Mouse (Mus musculus) cerebellum, postnatal 4 days (tissue): Measurements from ENCODE around the gene Olfr279.
"Not testable (repeated sequence)": the region's sequence is repeated elsewhere in the genome, so short reads cannot be mapped to it uniquely, and the experiment has no call there.

Source experiments
- DNase-seq, 2 experiments: peaks; one replicate each; pipeline ENCODE4 v3.0.0; 2022; ENCODE audit warnings: low spot score in 2 of 2, mixed read lengths in 1 of 2

The Olfr279 gene

DNA sequence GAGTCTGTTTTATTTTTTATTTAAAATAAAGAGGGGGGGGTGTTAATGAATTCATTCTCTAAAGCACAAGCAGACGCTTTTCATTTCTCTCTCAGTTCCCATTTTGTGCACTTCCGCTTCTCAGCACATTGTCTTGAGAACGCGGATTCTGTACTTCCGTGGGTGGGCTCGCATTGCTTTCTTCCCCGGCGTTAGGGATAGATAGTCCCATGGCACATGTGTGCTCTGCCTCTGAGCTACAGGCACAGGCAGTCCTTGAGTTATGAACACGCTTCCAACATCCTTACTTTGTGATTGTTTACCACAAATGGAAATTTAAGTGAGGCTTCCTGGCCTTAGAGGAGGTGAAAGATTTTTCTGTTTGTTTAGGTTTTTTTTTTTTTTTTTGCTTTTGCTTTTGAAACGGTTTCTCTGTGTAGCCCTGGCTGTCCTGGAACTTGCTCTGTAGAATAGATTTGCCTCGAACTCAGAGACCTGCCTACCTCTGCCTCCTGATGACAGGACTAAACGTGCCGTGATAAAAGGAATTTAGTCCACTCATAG, 19.3 kb downstream of the Olfr279 start:
- no peak for DNase-seq

DNA sequence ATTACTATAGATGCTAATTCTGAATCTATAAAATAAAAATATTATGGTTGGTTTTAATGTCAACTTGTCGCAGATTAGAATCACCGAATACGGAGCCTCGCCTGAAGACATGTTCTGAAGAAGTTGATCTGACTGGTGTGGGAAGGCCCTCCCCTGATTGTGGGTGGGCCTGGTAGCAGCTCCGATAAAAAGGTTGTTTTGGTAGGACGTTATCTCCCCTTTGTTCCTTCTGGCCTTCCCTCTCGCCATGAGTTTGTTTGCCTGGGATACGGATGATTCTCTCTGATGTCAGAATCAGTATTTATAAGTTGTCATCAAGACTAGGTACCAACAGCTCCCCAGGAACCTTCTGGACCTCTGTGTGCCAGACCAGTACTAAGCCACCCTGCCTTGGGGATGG, 20.0 kb downstream of the Olfr279 start:
- no peak for DNase-seq

DNA sequence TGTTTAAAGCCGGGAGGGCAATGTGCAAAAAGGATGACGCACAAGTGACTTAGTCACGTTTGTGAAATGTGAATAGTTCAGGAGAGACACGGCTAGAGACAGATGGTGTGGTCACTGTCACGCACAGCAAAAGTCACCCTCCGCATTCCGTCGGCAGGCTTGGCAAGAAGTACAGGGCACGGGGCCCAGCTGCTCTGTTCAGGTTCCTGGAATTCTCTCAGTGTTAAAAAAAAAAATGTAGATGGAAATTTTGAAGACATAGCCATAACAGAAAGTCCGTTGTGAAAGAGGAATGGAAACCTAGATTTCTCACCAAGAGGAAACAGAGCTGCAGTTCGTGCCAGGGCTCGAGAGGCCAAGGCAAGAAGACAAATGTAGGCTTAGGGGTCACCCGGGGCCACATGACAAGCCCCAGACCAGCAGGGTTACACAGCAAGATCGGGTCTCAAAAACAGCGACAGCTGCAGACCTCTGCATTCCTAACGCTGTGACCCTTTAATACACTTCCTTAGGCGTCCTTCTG, 20.7 kb downstream of the Olfr279 start:
- DNase-seq, result no peak

DNA sequence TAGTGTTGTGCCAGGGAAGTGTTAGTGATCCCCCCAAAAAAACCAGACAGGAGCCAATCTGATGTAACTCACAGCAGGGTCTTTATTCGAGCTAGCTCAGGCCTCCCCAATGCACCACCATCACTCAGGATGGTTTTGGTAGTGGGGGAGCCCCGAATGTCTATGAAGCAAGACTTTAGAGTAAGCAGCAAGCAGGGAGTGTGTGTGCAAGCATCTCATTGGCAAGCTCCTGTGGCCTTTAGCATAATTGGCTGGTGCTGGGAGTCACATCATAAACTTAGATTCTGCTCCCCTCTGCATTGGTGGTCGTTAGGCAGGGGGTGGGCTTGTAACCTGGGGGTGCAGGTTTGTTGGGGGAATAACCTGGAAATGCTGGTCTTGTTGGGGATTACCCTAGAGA, 21.5 kb downstream of the Olfr279 start:
- not testable (repeated sequence) for DNase-seq

DNA sequence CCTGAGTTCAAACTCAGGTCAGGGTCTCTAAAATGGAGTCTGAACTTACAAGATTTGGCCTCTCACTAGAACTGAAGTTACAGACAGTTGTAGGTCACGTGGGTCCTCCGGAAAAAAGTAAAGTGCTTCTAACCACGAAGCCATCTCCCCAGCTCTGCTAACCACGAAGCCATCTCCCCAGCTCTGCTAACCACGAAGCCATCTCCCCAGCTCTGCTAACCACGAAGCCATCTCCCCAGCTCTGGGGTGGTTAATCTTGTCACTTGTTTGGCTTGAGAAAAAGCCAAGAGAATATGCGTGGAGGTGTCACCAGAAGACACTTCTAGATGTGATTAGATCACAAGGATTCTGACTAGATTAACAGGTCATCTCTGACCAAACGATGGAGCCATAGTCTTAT, 21.9 kb downstream of the Olfr279 start:
- DNase-seq, result no peak

DNA sequence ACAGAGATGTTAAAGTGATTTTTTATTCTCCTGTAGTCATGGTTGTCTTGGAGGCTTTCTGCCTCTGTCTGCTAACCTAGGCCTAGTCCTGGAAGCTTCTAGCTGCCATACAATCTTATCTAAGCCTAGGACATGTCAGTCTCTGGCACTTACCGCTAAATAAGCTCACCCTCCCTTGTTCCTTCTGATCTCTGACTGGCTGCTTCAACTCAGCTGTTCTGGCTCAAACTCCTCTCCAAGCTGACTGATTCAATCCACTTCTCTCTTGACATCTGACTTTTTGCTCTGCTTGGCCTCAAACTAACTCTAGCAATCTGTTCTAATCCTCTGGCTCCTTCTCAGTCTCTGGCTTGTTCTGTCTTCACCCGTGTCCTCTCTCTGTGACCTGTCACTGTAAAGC, 22.6 kb downstream of the Olfr279 start:
- not testable (repeated sequence) for DNase-seq

DNA sequence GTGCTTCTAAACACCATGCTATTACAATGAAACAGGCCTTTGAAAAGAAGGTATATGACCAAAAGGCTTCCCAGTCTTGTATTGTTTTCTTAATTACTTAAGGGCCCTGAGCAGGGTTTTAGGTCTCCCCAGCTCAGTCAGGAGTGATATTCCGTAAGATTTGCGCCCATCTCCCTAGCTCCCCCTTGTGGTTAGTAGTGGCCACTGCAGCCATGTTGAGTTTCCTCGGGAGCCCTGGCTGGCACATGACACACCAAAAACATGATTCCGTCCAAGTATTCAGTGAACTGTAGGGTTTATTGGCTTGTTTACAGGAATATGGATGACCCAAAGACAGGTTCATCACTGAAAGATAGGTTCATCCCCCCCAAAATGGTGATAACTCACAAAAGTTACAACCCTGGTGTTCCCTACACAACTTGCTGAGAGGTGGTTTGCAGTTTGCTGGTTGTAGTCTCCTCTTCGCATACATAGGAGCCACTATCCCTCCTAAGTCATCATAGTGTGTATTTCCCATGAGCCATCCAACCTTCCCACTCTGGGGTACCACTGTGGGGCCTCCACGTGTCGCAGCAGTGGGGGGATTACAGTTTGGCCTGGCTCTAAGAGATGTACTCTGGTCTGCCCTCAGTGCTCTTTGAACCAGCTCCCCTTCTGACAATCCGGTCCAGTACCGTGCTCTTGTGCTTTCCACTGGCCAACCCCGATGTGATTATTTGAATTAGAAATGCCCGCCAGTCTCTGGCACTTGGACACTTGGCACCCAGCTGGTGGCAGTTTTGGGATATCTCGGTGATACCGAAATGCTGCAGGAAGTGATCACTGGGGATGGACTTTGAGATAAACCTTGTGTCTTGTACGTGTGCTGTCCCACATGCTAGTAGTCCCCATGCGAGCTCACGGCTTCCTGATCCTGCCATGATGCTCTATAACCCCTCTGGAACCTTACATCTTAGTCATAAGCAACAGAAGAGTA, 25.5 kb downstream of the Olfr279 start:
- peak in 1 of 2 experiments; percentile 64 for DNase-seq

DNA sequence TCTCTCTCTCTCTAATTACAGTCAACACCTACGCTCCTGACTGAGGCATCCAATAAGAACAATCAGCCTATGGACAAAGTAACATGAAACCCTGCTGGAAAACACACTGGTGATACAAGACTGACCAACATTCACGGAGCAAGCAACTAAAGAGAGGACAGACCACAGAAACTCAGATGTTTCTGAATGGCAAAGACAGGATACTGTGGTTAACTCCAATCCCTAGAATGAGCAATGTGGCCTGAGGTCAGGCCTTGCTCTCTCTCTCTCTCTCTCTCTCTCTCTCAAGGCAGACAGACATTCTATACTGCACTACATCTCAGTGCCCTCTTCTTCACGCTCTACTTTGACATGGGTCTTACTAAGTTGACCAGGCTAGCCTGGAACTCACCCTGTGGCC, 29.0 kb downstream of the Olfr279 start:
- DNase-seq, result no peak

DNA sequence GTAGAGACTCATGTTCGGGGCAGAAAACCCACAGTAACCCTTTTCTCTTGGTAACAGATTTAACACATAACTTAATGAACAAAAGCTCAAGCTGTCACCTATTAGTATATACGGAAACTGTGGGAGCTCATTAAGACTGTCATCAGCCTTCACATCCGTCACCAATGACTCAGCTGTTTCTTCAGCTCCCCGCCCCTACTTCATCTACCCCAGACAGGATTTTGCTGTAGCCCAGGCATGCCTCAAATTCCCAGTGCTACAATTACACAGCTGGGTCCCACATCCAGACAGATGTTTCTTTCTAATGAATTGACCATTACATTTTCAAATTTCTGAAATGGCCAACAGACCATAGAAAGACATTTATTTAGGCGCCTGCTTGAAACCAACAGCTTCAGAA, 33.9 kb downstream of the Olfr279 start:
- DNase-seq, result no peak

DNA sequence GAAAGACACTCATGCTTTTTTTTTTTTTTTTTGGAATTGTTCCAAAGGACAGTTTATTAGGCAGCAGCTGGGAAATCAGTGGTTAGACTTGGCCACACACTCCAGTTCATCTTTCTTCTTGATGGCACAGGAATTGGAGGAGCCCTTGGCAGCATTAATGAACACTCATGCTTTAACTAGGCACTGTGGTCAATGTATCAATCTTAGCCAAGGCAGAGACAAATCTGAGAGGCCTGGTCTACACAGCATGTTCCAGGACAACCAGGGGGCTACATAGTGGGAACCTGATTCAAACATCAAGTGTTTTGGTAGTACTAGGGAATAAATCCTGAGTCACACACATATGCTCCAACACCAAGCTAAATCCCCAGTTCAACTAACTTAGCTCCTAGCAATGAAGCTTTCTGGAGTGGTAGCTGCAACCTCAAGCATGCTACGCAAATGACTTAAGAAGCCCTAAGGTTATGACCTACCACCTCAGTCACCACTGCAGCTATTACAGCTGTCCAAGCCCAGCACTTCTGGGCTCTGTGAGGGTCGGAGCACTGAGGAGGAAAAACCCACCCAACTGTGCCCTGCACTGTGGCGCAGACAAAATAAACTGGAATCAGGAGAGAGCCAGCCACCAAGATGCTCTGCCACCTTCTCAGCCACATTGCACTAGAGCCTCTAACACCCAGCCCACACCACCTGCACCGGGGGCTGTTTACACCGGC, 35.0 kb downstream of the Olfr279 start:
- DNase-seq, result no peak

DNA sequence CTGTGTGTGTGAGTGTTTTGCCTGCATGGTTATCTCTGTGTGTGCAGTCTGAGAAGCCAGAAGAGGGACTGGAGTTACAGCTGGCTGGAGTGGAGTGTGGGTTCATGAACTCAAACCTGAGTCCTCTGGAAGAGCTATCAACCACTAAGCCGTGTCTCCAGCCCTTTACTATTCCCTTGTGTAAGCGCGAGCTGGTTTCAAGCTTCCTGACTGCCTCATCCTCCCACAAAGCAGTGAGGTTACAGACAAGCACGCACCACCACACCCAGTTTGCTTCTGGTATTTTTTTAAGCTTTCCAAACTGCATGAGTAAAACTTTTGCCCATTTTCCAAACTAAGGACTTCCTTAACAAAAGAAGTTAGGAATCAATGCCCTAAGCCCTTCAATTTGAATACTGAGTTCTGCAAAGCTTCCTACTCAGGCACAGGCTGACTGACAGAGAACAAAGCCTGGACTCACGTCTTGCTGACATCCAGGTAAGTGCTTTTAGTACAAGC, 35.9 kb downstream of the Olfr279 start:
- DNase-seq, result no peak

DNA sequence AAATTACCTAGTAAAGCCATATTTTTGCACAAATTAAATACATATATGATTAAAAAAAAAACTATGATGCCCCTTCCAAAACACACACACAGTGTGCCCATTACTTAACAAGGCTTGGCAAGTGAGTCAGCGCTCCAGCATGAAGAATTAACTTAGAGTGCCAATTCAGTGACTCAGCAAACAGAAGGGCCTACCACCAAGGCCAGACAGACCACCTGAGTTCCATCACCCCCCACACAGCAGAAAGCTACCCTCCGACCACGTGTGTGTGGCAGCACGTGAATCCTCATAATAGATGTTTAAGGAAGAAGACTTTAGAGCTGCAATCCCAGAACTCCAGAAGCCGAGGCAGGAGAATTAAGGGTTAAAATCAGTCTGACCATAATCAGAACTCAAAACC, 40.1 kb downstream of the Olfr279 start:
- DNase-seq, result no peak

DNA sequence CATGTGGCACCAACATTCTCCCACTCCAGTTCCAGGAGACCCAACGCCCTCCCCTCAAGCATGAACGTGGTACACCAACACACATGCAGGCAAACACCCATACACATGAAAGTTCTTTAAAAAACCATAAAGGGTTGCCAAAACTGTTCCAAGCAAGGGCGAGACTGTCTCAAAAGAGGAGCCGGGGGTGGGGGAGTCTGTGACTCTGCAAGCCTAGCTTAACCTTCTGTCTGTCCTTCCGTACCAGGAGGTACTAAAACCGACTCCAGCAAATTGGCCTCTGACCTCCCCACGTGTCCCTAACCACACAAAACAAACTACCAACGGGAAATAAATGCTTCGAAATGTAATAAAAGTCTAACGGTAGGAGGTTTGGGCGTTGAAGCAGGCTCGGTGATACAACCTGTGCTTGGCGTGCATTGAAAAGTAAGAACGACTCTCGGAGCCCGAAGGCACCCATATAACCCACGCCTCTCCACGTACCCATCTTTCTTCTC, 40.9 kb downstream of the Olfr279 start:
- DNase-seq, result no peak

DNA sequence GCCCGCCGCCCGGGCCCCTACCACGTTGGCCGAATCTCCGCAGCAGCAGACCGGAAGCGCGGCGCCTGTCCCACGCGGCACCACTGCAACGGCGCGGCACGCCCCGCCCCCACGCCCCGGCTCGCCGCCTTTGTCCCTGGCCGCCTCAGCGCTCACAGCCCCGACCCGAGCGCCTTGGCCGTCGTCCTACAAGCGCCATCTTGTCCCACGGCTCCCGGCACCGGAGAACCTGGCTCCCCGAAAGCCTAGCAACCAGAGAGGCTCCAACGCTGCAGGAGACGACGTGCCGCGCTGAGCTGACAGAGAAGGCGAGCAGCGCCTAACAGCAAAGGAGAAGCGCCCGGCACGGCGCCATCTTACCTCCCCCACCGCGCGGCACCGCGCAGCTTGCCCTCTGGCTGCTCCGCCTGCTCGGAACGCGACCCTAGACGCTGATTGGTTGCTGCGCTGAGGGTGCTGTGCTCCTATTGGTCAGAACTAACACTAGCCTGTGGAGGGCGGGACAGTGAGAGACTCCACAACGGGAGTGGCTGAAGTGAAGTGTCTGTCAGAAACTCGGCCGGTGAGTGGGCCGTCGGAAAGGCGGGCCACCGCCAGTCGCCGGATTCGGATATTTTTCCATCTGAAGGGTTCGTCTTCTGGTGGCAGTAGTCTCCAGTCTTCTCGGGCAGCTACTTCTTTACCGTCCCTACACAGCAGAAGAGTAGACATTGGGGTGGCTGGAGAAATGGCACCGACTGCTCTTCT, 41.9 kb downstream of the Olfr279 start, which contains the start of gene Kansl2:
TSS of gene Kansl2 (minus strand) at position 384 of the 747 bp plus-strand sequence.
- peak; percentile 97 to 98 for DNase-seq

DNA sequence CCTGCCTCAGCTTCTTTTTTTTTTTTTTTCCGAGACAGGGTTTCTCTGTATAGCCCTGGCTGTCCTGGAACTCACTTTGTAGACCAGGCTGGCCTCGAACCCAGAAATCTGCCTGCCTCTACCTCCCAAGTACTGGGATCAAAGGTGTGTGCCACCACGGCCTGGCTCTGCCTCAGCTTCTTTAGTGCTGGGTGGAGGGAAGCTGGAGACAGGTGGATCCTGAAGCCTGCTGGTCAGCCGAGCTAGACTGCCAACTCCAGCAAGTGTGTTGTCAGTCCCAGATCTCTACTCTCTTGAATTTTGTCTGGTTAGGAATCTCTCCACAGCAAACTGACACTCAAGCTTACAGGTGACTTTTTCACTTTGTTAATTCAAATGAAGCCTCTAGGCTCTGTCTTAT, 43.7 kb downstream of the Olfr279 start:
- DNase-seq, result no peak

DNA sequence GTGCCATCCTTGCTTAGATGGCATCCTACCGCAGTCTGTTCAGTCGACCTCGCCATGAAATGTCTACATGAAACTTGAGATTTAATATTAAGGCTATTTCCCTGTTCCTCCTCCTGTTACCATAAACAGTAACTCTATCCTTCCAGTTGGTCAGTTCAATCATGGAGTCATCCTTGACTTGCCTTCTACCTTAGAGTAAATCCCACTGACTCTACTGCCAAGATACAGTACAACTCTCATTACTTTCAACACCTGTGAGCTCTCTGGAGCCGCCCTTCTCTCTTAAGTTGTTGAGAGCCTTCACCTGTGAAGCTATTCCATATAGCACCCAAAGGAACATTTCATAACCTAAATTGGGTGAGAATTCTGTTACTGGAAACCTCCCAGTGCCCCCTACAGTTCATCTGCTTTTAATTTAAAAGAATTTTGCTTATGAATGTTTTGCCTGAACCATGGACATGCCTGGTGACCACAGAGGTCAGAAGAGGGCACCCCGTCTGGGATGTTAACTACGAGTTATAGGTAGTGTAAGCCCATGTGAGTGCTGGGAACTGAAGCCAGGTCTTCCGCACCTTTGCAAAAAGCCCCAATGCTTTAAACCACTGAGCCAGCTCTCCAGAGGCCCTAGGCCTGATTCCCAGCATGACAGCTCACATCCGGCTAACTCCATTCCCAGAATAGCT, 44.8 kb downstream of the Olfr279 start:
- no peak for DNase-seq

DNA sequence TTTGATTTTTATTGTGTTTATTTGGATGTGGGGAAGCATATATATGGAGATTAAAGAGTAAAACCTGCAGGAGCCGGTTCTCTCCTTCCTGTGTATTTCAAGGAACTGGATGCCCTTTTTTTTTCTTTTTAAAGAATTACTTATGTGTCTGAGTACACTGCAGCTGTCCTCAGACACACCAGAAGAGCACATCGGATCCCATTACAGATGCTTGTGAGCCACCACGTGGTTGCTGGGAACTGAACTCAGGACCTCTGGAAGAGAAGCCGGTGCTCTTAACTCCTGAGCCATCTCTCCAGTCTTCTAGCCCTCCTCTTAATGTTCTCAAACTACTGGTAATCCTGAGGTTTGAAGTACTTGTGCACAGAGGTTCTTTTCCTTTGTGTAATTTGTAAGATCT, 45.7 kb downstream of the Olfr279 start:
- no peak for DNase-seq

DNA sequence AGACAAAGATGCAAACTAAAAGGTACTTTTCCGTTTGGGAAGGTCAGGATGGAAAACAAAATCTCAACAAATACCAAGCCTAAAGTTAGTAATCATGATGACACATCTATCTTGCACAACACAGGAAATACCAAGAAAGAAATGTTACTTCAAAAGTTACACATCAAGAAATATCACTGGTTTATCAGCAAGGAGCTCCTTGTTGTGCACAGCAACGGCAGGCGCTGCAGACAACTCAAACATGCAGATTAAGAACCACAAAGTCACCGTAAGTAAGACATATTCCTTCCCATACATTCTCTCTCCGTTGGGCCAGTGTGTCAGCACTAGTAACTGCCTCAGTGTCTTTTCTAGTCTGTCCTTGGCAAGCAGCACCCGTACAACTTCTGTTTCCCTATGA, 48.9 kb downstream of the Olfr279 start:
- no peak for DNase-seq

DNA sequence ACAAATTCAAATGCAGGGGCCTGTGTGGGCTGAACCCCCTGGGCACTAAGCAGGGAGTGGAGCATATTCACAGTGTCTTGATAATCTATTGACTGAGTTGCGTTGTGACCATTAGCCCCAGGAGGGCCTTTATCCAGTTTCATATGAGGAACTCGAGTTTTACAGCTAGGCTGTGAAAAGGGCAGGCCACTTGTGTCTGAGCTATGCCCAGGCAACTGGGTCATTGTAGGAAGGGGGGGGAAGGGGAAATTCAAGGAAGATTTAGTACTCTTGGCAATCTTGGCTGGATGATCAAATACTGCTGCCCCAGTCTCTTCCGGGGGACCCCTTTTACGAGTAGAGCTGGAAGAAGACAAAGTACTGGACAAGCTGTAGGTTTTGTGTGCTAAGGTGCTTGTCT, 51.1 kb downstream of the Olfr279 start:
- DNase-seq, result no peak

DNA sequence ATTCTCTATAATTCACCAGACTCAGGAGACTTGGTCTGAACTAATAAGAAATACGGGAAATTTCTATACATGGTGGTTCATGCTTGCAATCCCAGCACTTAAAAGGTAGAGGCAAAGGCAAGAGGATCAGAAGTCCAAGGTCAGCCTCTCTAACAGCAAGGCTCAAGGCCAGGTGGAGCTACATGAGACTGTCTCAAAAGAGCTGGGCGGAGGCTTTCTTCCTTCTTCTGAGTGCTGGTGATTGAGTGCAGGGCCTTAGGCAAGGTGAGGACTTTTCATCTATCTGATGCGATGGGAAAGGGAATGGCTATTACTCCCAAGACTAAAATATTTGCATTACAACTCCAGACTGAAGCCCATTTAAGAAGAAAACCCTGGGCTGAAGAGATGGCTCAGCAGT, 52.9 kb downstream of the Olfr279 start:
- DNase-seq, result no peak

DNA sequence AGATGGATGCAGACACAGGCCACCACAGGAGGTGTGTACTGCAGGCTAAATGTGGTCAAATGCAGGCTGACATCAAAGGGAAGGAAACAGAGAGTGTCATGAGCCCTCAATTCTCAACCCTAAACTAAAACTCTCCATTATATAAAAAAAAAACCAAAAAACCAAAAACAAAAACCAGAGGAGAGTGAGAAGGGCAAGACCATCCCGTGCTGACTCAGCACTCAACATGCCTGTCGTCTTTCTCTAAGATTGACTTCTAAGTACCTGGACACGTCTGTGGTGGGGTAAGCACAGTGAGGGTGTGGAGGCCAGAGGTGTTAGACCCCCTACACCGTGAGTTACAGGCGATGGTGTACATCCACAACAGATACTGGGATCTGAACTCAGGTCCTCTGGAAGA, 54.6 kb downstream of the Olfr279 start:
- DNase-seq, result no peak
